Mouse (Mus musculus): ENCODE measurements around the gene Sall1. TPM values are rescaled to one million over a fixed set of nuclear protein-coding genes. Genes with fewer than 3 reads are reported as not detected.

Sall1 gene
- polyA plus RNA-seq, 1 experiment from 2014 or later: 15.4 TPM

Small RNA genes lying within 50 kb of the gene (microRNA-seq; reads per million reads assigned to microRNA genes)
- not detected for gene Mir8110

Measured in forebrain, embryonic 15.5 days (tissue).